Mouse (Mus musculus): Measurements from ENCODE around the gene Tob1. TPM values are rescaled to one million over a fixed set of nuclear protein-coding genes. Genes with fewer than 3 reads are reported as not detected.

Gene Tob1
- polyA plus RNA-seq, 2 experiments = 7.5 to 8.3 TPM

DNA sequence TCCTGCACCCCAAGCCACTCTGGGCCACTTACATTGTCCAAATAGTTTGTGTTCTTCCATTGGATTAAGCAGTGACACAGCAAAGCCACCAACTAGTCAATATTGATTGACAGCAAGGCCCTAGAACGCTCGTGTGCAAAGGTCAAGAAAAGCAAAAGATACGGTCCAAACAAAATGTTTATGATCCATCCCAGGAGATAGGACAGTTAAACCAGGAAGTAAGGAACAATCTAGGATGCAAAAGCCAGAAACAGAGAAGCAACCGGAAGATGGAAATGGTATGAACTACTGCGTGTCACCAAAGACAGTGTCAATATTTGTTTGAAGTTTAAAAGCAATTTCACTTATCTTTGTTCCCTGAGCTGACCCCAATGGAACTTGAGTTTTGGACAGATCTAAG is 9.1 kb upstream of the Tob1 start:
- no peaks in the 10 kb centered on the region for H3K27me3 ChIP-seq (ENCODE audit: control insufficient read depth, insufficient read depth, low read length)
- no peak for ATAC-seq (ENCODE audit: insufficient read depth)
- H3K27ac ChIP-seq = no peak overlapping the region
- no peak overlapping the region for H3K9ac ChIP-seq (replicated peaks)
- no peak overlapping the region for H3K4me2 ChIP-seq (ENCODE audit: low read depth)
- peaks cover 15 to 40% of the 10 kb centered on the region in 2 experiments for H3K4me1 ChIP-seq (replicated peaks; ENCODE audit: control insufficient read depth in 2 of 2, insufficient read depth in 2 of 2, low read length in 1 of 2)
- TF ChIP-seq EP300 (IDR thresholded peaks at IDR 0.05; ENCODE audit: low read depth) (no peak), CTCF (IDR thresholded peaks at IDR 0.05; ENCODE audit: low read depth) (no peak)
- H3K4me3 ChIP-seq (ENCODE audit: insufficient read depth in 1 of 2, low read depth in 2 of 2, low read length in 2 of 2) = no peak overlapping the region
- DNase-seq (ENCODE audit: low read depth in 3 of 3, low spot score in 3 of 3) = no peak
- no peaks in the 10 kb centered on the region for H3K36me3 ChIP-seq (replicated peaks; ENCODE audit: control insufficient read depth, insufficient read depth, low read depth)
- WGBS (ENCODE audit: insufficient replicate concordance) = 74% methylated on average over 5 of the region's 5 CpGs
- no peaks in the 10 kb centered on the region for H3K9me3 ChIP-seq (ENCODE audit: control insufficient read depth, low read length)

DNA sequence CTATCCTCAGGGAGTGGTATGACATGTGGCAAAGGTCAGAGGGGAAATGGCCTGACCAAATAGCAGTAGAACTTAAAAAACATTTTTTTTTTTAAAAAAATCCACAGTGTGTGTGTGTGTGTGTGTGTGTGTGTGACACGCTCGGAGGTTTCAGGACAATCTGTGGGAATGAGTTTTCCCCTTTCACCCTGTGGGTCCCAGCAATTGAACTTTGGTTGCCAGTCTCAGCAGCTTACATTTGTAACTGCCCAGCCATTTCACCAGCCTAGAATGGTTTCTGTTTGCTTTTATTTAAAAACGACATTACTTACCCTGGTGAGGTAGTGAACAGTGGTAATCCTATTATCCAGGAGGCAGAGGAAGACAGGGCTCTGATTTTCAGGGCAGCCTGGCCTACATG is 8.2 kb upstream of the Tob1 start:
- 66% methylated on average over 3 of the region's 3 CpGs for WGBS (ENCODE audit: insufficient replicate concordance)
- no peak for ATAC-seq (ENCODE audit: insufficient read depth)

DNA sequence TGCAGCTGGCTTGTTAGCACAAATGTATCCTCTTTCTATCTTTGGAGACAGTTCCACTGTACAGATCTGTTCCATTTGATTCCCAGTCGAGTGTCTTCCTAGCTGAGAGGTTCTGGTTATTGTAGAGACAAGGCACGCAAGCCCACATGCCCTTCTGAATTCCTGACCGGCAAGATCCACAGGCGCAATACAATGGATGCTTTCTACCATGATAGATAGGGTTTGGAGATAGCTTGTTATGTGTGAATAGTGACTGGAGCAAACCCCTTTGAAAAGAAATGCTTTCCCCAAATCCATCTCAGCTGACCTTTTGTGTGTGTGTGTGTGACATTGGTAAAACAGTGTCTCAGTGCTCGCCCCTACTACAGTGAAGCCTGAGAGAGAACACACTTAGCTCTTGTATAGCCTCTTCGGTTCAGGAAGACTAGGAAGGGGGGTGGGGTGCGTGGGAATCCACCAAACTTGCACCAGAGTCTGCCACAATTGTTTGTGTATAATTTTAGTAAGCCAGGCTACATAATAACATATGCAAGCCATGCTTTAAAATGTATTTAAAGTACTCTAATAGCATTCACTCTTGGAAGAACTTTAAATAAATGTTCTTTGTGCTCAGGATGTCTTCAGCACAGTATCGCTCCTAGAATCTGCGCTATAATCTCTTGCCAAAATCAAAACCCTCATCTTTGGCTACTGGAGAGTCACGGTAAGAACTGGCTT is 4.7 kb upstream of the Tob1 start:
- Histone ChIP-seq H3K9me3 (ENCODE audit: control insufficient read depth, low read length) (no peaks in the 10 kb centered on the region), H3K4me2 (ENCODE audit: low read depth) (no peak overlapping the region), H3K27ac (no peak overlapping the region), H3K27me3 (ENCODE audit: control insufficient read depth, insufficient read depth, low read length) (no peaks in the 10 kb centered on the region), H3K9ac (replicated peaks) (no peak overlapping the region), H3K4me1 (replicated peaks; ENCODE audit: control insufficient read depth in 2 of 2, insufficient read depth in 2 of 2, low read length in 1 of 2) (peaks cover 7 to 15% of the 10 kb centered on the region in 2 experiments), H3K4me3 (ENCODE audit: insufficient read depth in 1 of 2, low read depth in 2 of 2, low read length in 2 of 2) (no peak overlapping the region), H3K36me3 (replicated peaks; ENCODE audit: control insufficient read depth, insufficient read depth, low read depth) (no peaks in the 10 kb centered on the region)
- TF ChIP-seq EP300 (IDR thresholded peaks at IDR 0.05; ENCODE audit: low read depth) = no peak
- no peak for TF ChIP-seq CTCF (IDR thresholded peaks at IDR 0.05; ENCODE audit: low read depth)
- ATAC-seq (ENCODE audit: insufficient read depth) (no peak), DNase-seq (ENCODE audit: low read depth in 3 of 3, low spot score in 3 of 3) (no peak)
- whole genome bisulfite sequencing (ENCODE audit: insufficient replicate concordance) = 65% methylated on average over 10 of the region's 10 CpGs

More for the DNA sequence above, 8.2 kb upstream of the Tob1 start:
- H3K4me1 ChIP-seq (replicated peaks; ENCODE audit: control insufficient read depth in 2 of 2, insufficient read depth in 2 of 2, low read length in 1 of 2) = peaks cover 15 to 40% of the 10 kb centered on the region in 2 experiments
- DNase-seq (ENCODE audit: low read depth in 3 of 3, low spot score in 3 of 3) = no peak
- H3K9me3 ChIP-seq (ENCODE audit: control insufficient read depth, low read length) = no peaks in the 10 kb centered on the region
- H3K4me3 ChIP-seq (ENCODE audit: insufficient read depth in 1 of 2, low read depth in 2 of 2, low read length in 2 of 2) = no peak overlapping the region
- H3K4me2 ChIP-seq (ENCODE audit: low read depth) = no peak overlapping the region
- H3K27ac ChIP-seq = no peak overlapping the region
- no peak for TF ChIP-seq CTCF (IDR thresholded peaks at IDR 0.05; ENCODE audit: low read depth)
- no peak for TF ChIP-seq EP300 (IDR thresholded peaks at IDR 0.05; ENCODE audit: low read depth)
- no peaks in the 10 kb centered on the region for H3K27me3 ChIP-seq (ENCODE audit: control insufficient read depth, insufficient read depth, low read length)
- no peaks in the 10 kb centered on the region for H3K36me3 ChIP-seq (replicated peaks; ENCODE audit: control insufficient read depth, insufficient read depth, low read depth)
- no peak overlapping the region for H3K9ac ChIP-seq (replicated peaks)

DNA sequence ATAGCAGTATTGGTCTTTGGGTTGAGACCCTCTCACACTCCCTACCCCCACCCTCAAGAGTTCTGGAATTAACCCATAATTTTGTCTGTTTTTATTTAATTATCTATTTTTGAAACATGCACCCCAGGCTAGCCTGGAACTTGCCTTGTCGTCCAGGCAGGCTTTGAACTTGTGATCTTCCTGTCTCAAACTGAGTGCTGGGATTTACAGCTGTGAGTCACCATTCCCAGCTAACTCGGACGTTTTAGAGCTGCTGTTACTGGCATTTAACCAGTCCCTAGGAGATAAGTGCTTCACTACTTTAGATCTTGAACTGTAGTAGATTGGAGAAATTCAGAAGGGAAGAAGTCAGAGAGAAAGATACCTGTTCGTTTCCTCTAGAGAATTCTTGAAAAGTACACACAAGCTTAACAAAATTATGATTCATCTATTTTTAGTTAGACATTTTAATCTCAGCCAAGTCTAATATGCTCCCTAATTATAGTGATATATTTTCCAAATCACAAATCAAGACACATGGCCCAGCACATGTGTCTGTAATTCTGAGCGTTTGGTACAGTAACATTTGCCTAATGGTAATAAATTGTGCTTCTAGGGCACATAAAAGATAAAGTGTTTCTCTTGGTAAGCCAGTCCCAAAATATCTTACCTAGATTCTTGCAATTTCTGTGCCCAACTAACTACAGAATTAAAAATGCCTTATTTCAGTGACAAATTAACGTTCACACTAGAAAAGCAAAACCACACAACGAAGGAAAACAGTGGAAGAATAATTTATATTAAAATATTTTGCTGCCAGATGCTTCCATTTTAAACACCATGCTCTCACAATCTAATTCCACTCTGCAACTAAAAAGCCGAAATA is 2.2 kb upstream of the Tob1 start:
- WGBS (ENCODE audit: insufficient replicate concordance) = 48% methylated on average over 8 of the region's 8 CpGs
- H3K36me3 ChIP-seq (replicated peaks; ENCODE audit: control insufficient read depth, insufficient read depth, low read depth) = peaks cover 3% of the 10 kb centered on the region
- peak overlapping the region in 1 of 2 experiments; percentile 64; a peak in 1 of 4 replicates for H3K4me3 ChIP-seq (ENCODE audit: insufficient read depth in 1 of 2, low read depth in 2 of 2, low read length in 2 of 2)
- H3K4me2 ChIP-seq (ENCODE audit: low read depth) = peak overlapping the region; percentile 91
- no peaks in the 10 kb centered on the region for H3K27me3 ChIP-seq (ENCODE audit: control insufficient read depth, insufficient read depth, low read length)
- DNase-seq (ENCODE audit: low read depth in 3 of 3, low spot score in 3 of 3) (no peak), ATAC-seq (ENCODE audit: insufficient read depth) (no peak)
- peak overlapping the region; percentile 71 for H3K9ac ChIP-seq (replicated peaks)
- H3K27ac ChIP-seq = no peak overlapping the region
- peaks cover 5 to 8% of the 10 kb centered on the region in 2 experiments; a peak in 2 of 4 replicates for H3K4me1 ChIP-seq (replicated peaks; ENCODE audit: control insufficient read depth in 2 of 2, insufficient read depth in 2 of 2, low read length in 1 of 2)
- no peaks in the 10 kb centered on the region for H3K9me3 ChIP-seq (ENCODE audit: control insufficient read depth, low read length)
- TF ChIP-seq EP300 (IDR thresholded peaks at IDR 0.05; ENCODE audit: low read depth) = no peak
- no peak for TF ChIP-seq CTCF (IDR thresholded peaks at IDR 0.05; ENCODE audit: low read depth)

DNA sequence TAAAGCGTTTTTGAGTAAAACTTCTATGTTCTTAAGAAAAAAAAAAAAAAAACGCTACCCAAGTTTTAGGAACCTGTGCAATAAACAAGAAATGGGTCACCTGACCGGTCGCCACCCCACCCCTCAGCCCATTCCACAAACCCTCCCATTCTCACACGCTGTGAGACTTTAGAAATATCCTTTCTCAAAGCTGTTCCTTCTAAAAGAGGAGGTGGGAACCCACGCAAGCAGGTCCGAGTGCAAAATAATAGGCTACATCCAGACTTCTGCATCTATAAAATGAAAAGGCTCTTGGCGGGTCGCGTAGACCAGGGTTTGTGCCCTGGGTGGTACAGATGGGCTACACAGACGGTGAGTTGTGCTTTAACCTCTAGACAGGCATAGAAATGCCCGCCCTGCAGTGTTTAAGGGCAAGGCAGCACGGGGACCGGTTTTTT is 1.5 kb upstream of the Tob1 start:
- TF ChIP-seq EP300 (IDR thresholded peaks at IDR 0.05; ENCODE audit: low read depth) = no peak
- no peak for TF ChIP-seq CTCF (IDR thresholded peaks at IDR 0.05; ENCODE audit: low read depth)
- H3K9me3 ChIP-seq (ENCODE audit: control insufficient read depth, low read length) = no peaks in the 10 kb centered on the region
- ATAC-seq (ENCODE audit: insufficient read depth) = peak; percentile 6
- DNase-seq (ENCODE audit: low read depth in 3 of 3, low spot score in 3 of 3) = peak in 1 of 3 experiments; percentile 6
- H3K4me1 ChIP-seq (replicated peaks; ENCODE audit: control insufficient read depth in 2 of 2, insufficient read depth in 2 of 2, low read length in 1 of 2) = peaks cover 5 to 8% of the 10 kb centered on the region in 2 experiments; a peak in 2 of 4 replicates
- H3K36me3 ChIP-seq (replicated peaks; ENCODE audit: control insufficient read depth, insufficient read depth, low read depth) = peaks cover 8% of the 10 kb centered on the region
- peak overlapping the region; percentile 91 for H3K4me2 ChIP-seq (ENCODE audit: low read depth)
- peak overlapping the region; percentile 71 for H3K9ac ChIP-seq (replicated peaks)
- no peaks in the 10 kb centered on the region for H3K27me3 ChIP-seq (ENCODE audit: control insufficient read depth, insufficient read depth, low read length)
- H3K4me3 ChIP-seq (ENCODE audit: insufficient read depth in 1 of 2, low read depth in 2 of 2, low read length in 2 of 2) = peak overlapping the region; percentile 64 to 77
- WGBS (ENCODE audit: insufficient replicate concordance) = 3% methylated on average over 14 of the region's 14 CpGs
- H3K27ac ChIP-seq = peak overlapping the region; percentile 84
